Mouse (Mus musculus): ENCODE measurements at regions not wholly inside any gene's neighbourhood (a gene's known extent, or its start where the extent isn't known, plus 50 kb on each side); places are given as distances from the start of the nearest gene placed in this dataset.
"Not testable (repeated sequence)": the region's sequence is repeated elsewhere in the genome, so short reads cannot be mapped to it uniquely, and the experiment has no call there.

DNA sequence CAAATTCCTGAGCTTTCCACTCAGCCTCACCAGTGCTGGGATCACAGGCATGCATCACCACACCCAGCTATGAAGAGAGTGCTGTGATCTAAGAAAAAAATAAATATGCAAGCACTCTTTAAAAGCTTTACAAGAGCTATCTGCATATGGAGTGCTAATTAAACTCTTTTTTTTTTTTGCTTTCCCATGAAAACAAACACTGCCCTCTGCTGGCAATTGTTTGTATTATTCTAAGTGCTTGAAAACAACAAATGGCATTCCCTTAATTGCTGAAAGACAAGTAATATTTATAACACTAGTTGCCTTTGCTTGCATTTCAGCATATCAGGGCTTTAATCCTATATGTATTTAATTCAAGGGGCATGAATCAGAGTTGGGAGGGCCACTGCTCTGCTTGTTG, 91.8 kb downstream of the 5730507C01Rik start:
- DNase-seq (ENCODE audit: low read depth, low spot score): peak; percentile 21

- DNase-seq (ENCODE audit: low read depth, low spot score): peak; percentile 88
Observed at GRCm38 (mm10) chr12:18609835-18610234, 95.5 kb downstream of the 5730507C01Rik start.

GRCm38 (mm10) chr12:18610581-18610980, 96.3 kb downstream of the 5730507C01Rik start:
- DNase-seq (ENCODE audit: low read depth, low spot score): not testable (repeated sequence)
